Mouse (Mus musculus) C2C12 (cell line): Measurements from ENCODE around the gene Mthfr.

Source experiments
- CEBPB ChIP-seq: IDR thresholded peaks from one replicate; pipeline ENCODE4 v1.6.1; 2011; ENCODE audit warnings: low read depth, mild to moderate bottlenecking, control low read depth, moderate library complexity
- CTCF ChIP-seq: IDR thresholded peaks from one replicate; pipeline ENCODE4 v1.5.1; 2011; ENCODE audit not compliant: control insufficient read depth, insufficient read depth, insufficient read length
- MAX ChIP-seq: IDR thresholded peaks from one replicate; pipeline ENCODE4 v1.6.1; 2011; ENCODE audit warnings: mild to moderate bottlenecking, control low read depth
- MYOD1 ChIP-seq: IDR thresholded peaks from one replicate; pipeline ENCODE4 v1.6.1; 2011; ENCODE audit warnings: low read depth; ENCODE audit not compliant: control insufficient read depth, insufficient read length
- USF1 ChIP-seq: IDR thresholded peaks from one replicate; pipeline ENCODE4 v1.6.1; 2011; ENCODE audit warnings: low read depth, mild to moderate bottlenecking, control low read depth, moderate library complexity

DNA sequence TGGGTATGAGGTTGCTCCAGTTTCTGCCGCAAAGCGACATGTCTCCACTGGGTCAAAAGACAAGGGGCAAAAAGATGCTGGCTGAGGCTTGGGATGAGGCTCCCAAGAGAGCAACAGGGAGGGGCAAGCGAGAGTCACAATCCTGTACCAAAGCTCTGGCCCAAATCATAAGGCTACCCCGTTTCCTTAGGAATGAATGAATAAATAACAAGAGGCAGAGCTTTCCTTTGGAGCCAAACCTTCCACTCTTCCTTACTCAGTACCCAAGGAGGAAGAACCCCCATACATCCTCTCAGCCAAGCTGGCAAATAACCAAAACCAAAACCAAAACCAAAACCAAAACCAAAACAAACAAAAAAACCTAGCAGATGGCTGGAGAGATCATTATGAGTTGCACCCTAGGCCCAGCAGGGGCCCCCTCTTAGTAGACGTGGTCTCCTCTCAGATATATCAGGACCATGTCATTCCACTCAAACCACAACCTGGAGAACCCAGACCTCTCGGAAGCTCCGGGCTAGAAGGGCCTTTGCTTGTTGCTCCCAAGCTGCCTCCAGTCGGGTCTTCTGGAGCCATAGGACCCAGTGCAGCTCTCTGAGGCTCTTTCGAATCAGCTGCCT lies 30.8 kb downstream of the Mthfr start:
- TF ChIP-seq USF1: no peak
- TF ChIP-seq MAX: no peak
- TF ChIP-seq CTCF: no peak
- no peak for TF ChIP-seq CEBPB
- no peak for TF ChIP-seq MYOD1
